22 mouse cellular contexts compared by ENCODE assay signal in the genomic region with DNA sequence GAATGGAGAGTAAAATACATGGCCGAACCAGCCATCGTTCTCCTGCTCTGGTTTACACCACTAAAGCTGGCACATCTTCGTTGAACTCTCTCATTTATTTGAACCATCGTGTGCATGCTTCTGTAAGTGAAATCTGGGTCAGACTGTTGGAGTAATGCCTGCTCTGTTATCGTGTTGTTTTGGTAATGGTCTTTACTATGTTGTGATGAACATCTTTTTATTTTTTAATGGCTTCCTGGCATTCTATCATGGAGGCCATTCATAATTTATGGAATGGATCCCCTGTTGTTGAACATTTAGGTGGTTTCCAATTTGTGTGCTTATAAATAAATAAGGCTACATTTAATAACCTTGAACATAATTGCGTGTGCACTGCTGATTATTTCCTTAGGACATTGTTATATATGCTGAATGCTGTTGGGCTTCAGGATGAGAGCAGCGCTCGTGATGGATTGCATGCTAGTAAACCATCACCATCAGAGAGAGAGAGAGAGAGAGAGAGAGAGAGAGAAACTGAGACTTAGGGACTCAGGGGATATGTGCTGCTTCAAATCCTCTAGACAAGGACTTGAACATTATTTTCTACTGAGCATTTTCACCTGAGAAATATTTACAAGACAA.
DNase-seq lines count a peak whose midpoint lies in the region; ATAC-seq lines count a peak whose summit lies in the region.
"Had no signal": no experiment of that assay in that cellular context is flagged by ENCODE, and none has a peak within 500 bp of the region (broad histone marks: within the 10 kb centered on the region; RNA-seq: fewer than 3 reads in every experiment).

No protein-coding gene starts in this region.

- no peaks in the 10 kb centered on the region for H3K36me3 ChIP-seq in hindbrain, embryonic 12.5 days
- H3K36me3 ChIP-seq in hindbrain, embryonic 11.5 days (ENCODE audit: control insufficient read depth, insufficient read depth, low read length) = no peaks in the 10 kb centered on the region
- H3K36me3 ChIP-seq in neural tube, embryonic 12.5 days = no peaks in the 10 kb centered on the region
- H3K36me3 ChIP-seq: forebrain, embryonic 10.5 days; heart, embryonic 12.5 days; heart, embryonic 15.5 days; hindbrain, embryonic 15.5 days had no signal

- no peak overlapping the region for H3K4me3 ChIP-seq in hindbrain, embryonic 12.5 days
- H3K4me3 ChIP-seq in hindbrain, embryonic 11.5 days (ENCODE audit: low read depth, low read length) = no peak overlapping the region
- H3K4me3 ChIP-seq in neural tube, embryonic 12.5 days = no peak overlapping the region
- H3K4me3 ChIP-seq: forebrain, embryonic 10.5 days; forebrain, embryonic 13.5 days; heart, embryonic 12.5 days; heart, embryonic 15.5 days; hindbrain, embryonic 15.5 days had no signal

- H3K9me3 ChIP-seq in hindbrain, embryonic 12.5 days (replicated peaks) = no peaks in the 10 kb centered on the region
- no peaks in the 10 kb centered on the region for H3K9me3 ChIP-seq in hindbrain, embryonic 11.5 days (ENCODE audit: control insufficient read depth, low read length)
- no peaks in the 10 kb centered on the region for H3K9me3 ChIP-seq in neural tube, embryonic 12.5 days
- H3K9me3 ChIP-seq: forebrain, embryonic 10.5 days; forebrain, embryonic 13.5 days; heart, embryonic 12.5 days; heart, embryonic 15.5 days; hindbrain, embryonic 15.5 days had no signal

- WGBS in hindbrain, embryonic 12.5 days = 89% methylated on average over 8 of the region's 8 CpGs
- WGBS in hindbrain, embryonic 11.5 days = 91% methylated on average over 8 of the region's 8 CpGs
- 77% methylated on average over 8 of the region's 8 CpGs for WGBS in neural tube, embryonic 12.5 days

- peak overlapping the region; percentile 32; the same call in 1 of the 2 replicates for H3K27ac ChIP-seq in hindbrain, embryonic 12.5 days
- H3K27ac ChIP-seq in hindbrain, embryonic 11.5 days (ENCODE audit: low read depth, low read length) = no peak overlapping the region
- H3K27ac ChIP-seq in neural tube, embryonic 12.5 days = no peak overlapping the region
- H3K27ac ChIP-seq: forebrain, embryonic 10.5 days; forebrain, embryonic 13.5 days; heart, embryonic 15.5 days; hindbrain, embryonic 15.5 days had no signal

- no peaks in the 10 kb centered on the region for H3K4me1 ChIP-seq in hindbrain, embryonic 12.5 days
- H3K4me1 ChIP-seq in hindbrain, embryonic 11.5 days (replicated peaks; ENCODE audit: control insufficient read depth, insufficient read depth, low read length) = no peaks in the 10 kb centered on the region
- H3K4me1 ChIP-seq in neural tube, embryonic 12.5 days = no peaks in the 10 kb centered on the region
- H3K4me1 ChIP-seq: forebrain, embryonic 10.5 days; forebrain, embryonic 13.5 days; heart, embryonic 12.5 days; heart, embryonic 15.5 days had no signal

- no peak for DNase-seq in hindbrain, embryonic 11.5 days (ENCODE audit: low spot score)
- DNase-seq in neural tube, embryonic 10.5 days (ENCODE audit: extremely low spot score, low spot score) = no peak
- peak; percentile 13 for DNase-seq in retina, embryonic 14.5 days (ENCODE audit: low spot score)
- DNase-seq in adrenal gland, adult (ENCODE audit: inconsistent age in 2 of 2, low spot score in 1 of 2) = no peak
- DNase-seq: adrenal gland, postnatal 10 days; adrenal gland, postnatal 36 days; cerebellum, adult 9-10 months; cerebellum, postnatal 14 days; gastrocnemius, postnatal 25 days; heart, adult 18-20 months; heart, postnatal 10 days; heart, postnatal 36 days had no signal

- no peak for ATAC-seq in hindbrain, embryonic 12.5 days (ENCODE audit: low FRiP score)
- ATAC-seq in hindbrain, embryonic 11.5 days (ENCODE audit: low FRiP score) = no peak
- 0 out of 2 replicates have a peak, but pooled peaks have one; percentile 41 for ATAC-seq in neural tube, embryonic 12.5 days (ENCODE audit: low FRiP score, low read depth)
- no peak for ATAC-seq in megakaryocyte progenitor cell, adult 5-6 weeks (replicated peaks; ENCODE audit: poor library complexity)
- ATAC-seq: activated CD4-positive, CD25-positive, alpha-beta regulatory T cell, adult 4 months; forebrain, embryonic 13.5 days; inflammation-experienced regulatory T-cells, adult 6 months had no signal

- H3K9ac ChIP-seq in hindbrain, embryonic 12.5 days = no peak overlapping the region
- H3K9ac ChIP-seq in hindbrain, embryonic 11.5 days (ENCODE audit: low read depth, low read length) = no peak overlapping the region
- H3K9ac ChIP-seq in neural tube, embryonic 12.5 days = no peak overlapping the region
- H3K9ac ChIP-seq: forebrain, embryonic 13.5 days; heart, embryonic 12.5 days; heart, embryonic 15.5 days; hindbrain, embryonic 15.5 days had no signal

- H3K4me2 ChIP-seq in hindbrain, embryonic 12.5 days (replicated peaks) = no peak overlapping the region
- no peak overlapping the region for H3K4me2 ChIP-seq in hindbrain, embryonic 11.5 days (replicated peaks; ENCODE audit: low read depth, low read length)
- H3K4me2 ChIP-seq in neural tube, embryonic 12.5 days (replicated peaks) = no peak overlapping the region
- H3K4me2 ChIP-seq: forebrain, embryonic 13.5 days; heart, embryonic 12.5 days; heart, embryonic 15.5 days; hindbrain, embryonic 15.5 days had no signal

- no peaks in the 10 kb centered on the region for H3K27me3 ChIP-seq in hindbrain, embryonic 12.5 days
- no peaks in the 10 kb centered on the region for H3K27me3 ChIP-seq in hindbrain, embryonic 11.5 days (ENCODE audit: control insufficient read depth, insufficient read depth, low read length)
- H3K27me3 ChIP-seq in neural tube, embryonic 12.5 days (replicated peaks) = no peaks in the 10 kb centered on the region
- H3K27me3 ChIP-seq: forebrain, embryonic 13.5 days; heart, embryonic 12.5 days; heart, embryonic 15.5 days; hindbrain, embryonic 15.5 days had no signal
